Mouse (Mus musculus): ENCODE results near the gene Casr. TPM values are rescaled to one million over a fixed set of nuclear protein-coding genes. Genes with fewer than 3 reads are reported as not detected.
A peak's percentile ranks its signal among the peaks of the same experiment; 100 is the strongest.

The Casr gene
- polyA plus RNA-seq, 1 experiment from 2014 or later, result 0.20 TPM

DNA sequence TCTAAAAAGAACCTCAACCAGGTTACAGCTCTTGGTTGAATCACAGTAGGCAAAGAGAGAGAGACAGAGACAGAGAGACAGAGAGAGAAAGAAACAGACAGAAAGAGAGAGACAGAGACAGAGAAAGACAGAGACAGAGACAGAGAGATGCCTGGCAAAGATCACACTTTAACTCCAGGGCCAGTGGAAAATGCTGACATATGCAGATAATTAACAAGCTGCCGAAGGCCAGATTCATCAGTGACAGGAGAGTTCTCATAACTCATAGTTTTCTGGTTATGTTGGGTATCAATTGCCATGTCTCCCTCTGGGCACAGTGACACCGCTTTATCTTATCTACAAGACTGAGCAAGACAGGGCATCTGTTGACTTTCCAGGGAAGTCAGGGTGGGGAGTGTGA lies 94.0 kb downstream of the Casr start:
- no peaks in the 10 kb centered on the region; the same call in 1 of the 2 replicates for H3K27me3 ChIP-seq (ENCODE audit: control insufficient read depth, insufficient read depth, low read length)
- no peak overlapping the region for H3K9ac ChIP-seq (ENCODE audit: low read length)
- no peaks in the 10 kb centered on the region for H3K9me3 ChIP-seq (ENCODE audit: control insufficient read depth, low read length)
- no peak for ATAC-seq (ENCODE audit: low FRiP score)
- DNase-seq (ENCODE audit: low spot score, missing footprints), result peak; percentile 17
- 94% methylated on average over 2 of the region's 2 CpGs for WGBS
- no peak overlapping the region for H3K4me3 ChIP-seq (ENCODE audit: low read depth, low read length)
- H3K27ac ChIP-seq (ENCODE audit: low read depth, low read length), result no peak overlapping the region
- no peaks in the 10 kb centered on the region for H3K4me1 ChIP-seq (ENCODE audit: control insufficient read depth, insufficient read depth, low read length)
- no peak overlapping the region for H3K4me2 ChIP-seq
- no peaks in the 10 kb centered on the region for H3K36me3 ChIP-seq (ENCODE audit: control insufficient read depth, insufficient read depth, low read length)

DNA sequence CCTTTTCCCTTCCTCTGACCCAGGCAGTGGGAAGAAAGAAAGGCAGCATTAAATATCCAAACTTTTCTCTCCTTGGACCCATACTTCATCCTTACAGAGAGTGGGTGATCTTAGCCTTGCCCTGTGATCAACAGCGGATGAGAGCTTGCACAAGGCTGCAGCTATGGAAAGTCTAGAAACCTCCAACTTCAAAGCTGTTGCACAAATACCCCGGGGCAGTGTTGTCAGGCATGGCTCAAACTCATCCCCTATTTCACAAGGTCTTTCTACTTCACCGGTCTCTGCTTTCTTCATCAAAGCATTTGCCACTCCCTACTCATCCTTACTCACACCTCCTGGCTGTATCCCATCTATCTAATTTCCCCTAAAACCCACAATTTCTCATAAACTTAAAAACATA lies 96.5 kb downstream of the Casr start:
- 88% methylated on average over 3 of the region's 3 CpGs for WGBS
- Histone ChIP-seq H3K27me3 (ENCODE audit: control insufficient read depth, insufficient read depth, low read length) (no peaks in the 10 kb centered on the region; the same call in 1 of the 2 replicates), H3K4me3 (ENCODE audit: low read depth, low read length) (no peak overlapping the region), H3K9ac (ENCODE audit: low read length) (no peak overlapping the region), H3K4me2 (no peak overlapping the region), H3K27ac (ENCODE audit: low read depth, low read length) (no peak overlapping the region), H3K4me1 (ENCODE audit: control insufficient read depth, insufficient read depth, low read length) (peaks cover 5% of the 10 kb centered on the region), H3K9me3 (ENCODE audit: control insufficient read depth, low read length) (no peaks in the 10 kb centered on the region), H3K36me3 (ENCODE audit: control insufficient read depth, insufficient read depth, low read length) (no peaks in the 10 kb centered on the region)
- ATAC-seq (ENCODE audit: low FRiP score) (no peak), DNase-seq (ENCODE audit: low spot score, missing footprints) (no peak)

DNA sequence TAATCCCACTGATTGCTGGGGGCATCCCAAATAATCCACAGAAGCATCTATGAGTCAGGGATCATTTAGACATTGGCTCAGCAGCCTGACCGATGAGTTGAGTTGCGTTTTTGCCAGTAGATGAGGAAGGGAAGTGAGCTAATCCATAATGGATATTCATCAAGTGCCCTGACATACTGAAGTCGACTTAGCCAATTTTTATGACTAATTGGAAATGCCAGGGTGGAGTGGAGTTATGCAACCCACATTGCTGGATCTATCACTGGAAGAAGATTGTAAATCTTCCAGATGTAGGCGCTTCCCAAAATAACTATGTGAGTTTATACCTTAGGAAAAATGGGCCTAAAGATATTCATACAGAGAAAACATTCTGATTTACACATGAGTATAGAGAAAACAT lies 97.9 kb downstream of the Casr start:
- 87% methylated on average over 4 of the region's 4 CpGs for WGBS
- Histone ChIP-seq H3K9me3 (ENCODE audit: control insufficient read depth, low read length) (no peaks in the 10 kb centered on the region), H3K4me1 (ENCODE audit: control insufficient read depth, insufficient read depth, low read length) (peaks cover 8% of the 10 kb centered on the region), H3K9ac (ENCODE audit: low read length) (no peak overlapping the region), H3K4me2 (no peak overlapping the region), H3K27me3 (ENCODE audit: control insufficient read depth, insufficient read depth, low read length) (no peaks in the 10 kb centered on the region; the same call in 1 of the 2 replicates), H3K4me3 (ENCODE audit: low read depth, low read length) (no peak overlapping the region), H3K36me3 (ENCODE audit: control insufficient read depth, insufficient read depth, low read length) (no peaks in the 10 kb centered on the region), H3K27ac (ENCODE audit: low read depth, low read length) (no peak overlapping the region)
- ATAC-seq (ENCODE audit: low FRiP score) (no peak), DNase-seq (ENCODE audit: low spot score, missing footprints) (no peak)

GRCm38 (mm10) chr16:36460426-36460825 lies 101.5 kb downstream of the Casr start:
- Histone ChIP-seq H3K9ac (ENCODE audit: low read length) (no peak overlapping the region), H3K4me3 (ENCODE audit: low read depth, low read length) (no peak overlapping the region), H3K27me3 (ENCODE audit: control insufficient read depth, insufficient read depth, low read length) (no peaks in the 10 kb centered on the region; the same call in 1 of the 2 replicates), H3K4me2 (no peak overlapping the region), H3K36me3 (ENCODE audit: control insufficient read depth, insufficient read depth, low read length) (no peaks in the 10 kb centered on the region), H3K27ac (ENCODE audit: low read depth, low read length) (no peak overlapping the region), H3K9me3 (ENCODE audit: control insufficient read depth, low read length) (no peaks in the 10 kb centered on the region), H3K4me1 (ENCODE audit: control insufficient read depth, insufficient read depth, low read length) (peaks cover 8% of the 10 kb centered on the region)
- DNase-seq (ENCODE audit: low spot score, missing footprints) (peak; percentile 91), ATAC-seq (ENCODE audit: low FRiP score) (peak; percentile 88)
- 2% methylated on average over 2 of the region's 2 CpGs for WGBS

DNA sequence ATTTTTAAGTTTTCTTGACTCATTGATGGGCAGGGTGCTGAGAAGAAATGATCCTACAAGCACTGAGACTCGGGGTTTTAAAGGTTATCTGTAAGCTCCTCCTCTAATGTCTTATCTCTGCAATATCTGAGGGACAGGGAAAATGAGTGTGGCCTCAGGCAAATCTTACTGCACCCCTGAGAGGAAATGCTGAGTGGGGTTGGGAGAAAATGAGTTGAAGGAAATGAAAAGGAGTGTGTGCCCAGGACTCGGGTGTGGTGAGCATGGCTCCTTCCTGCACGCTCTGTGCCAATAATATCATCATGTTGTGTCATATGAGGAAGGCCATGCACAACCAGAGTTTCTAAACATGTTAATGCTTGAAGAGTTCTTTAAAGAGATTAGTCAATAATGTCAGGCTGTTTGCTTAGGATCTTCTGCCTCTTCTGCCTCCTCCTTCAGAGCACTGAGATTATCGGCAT lies 106.6 kb downstream of the Casr start, which contains the start of gene Stfa3:
Stfa3 (minus strand) TSS at position 51 of the 461 bp plus-strand sequence.
- ATAC-seq (ENCODE audit: low FRiP score) (no peak), DNase-seq (ENCODE audit: low spot score, missing footprints) (no peak)
- Histone ChIP-seq H3K27me3 (ENCODE audit: control insufficient read depth, insufficient read depth, low read length) (no peaks in the 10 kb centered on the region), H3K4me3 (ENCODE audit: low read depth, low read length) (no peak within 1 kb of the TSS), H3K36me3 (ENCODE audit: control insufficient read depth, insufficient read depth, low read length) (no peaks in the 10 kb centered on the region), H3K4me1 (ENCODE audit: control insufficient read depth, insufficient read depth, low read length) (peaks cover 3% of the 10 kb centered on the region; the same call in 1 of the 2 replicates), H3K27ac (ENCODE audit: low read depth, low read length) (no peak within 1 kb of the TSS), H3K4me2 (no peak within 1 kb of the TSS), H3K9me3 (ENCODE audit: control insufficient read depth, low read length) (no peaks in the 10 kb centered on the region), H3K9ac (ENCODE audit: low read length) (no peak within 1 kb of the TSS)
- WGBS, result 90% methylated on average over 4 of the region's 4 CpGs

Other genes with a start within 250 kb of the Casr start
- not detected in 2 replicates for gene BC117090, start 227.8 kb downstream of the Casr start, polyA plus RNA-seq (2014; fragmentation: Nextera tagmentation; extraction: Ambion mirVana)
- gene BC100530, start 194.4 kb downstream of the Casr start, polyA plus RNA-seq (2014; fragmentation: Nextera tagmentation; extraction: Ambion mirVana), result 0.87 and 0.90 TPM in 2 replicates
- not detected in 2 replicates for gene Stfa2, start 153.7 kb downstream of the Casr start, polyA plus RNA-seq (2014; fragmentation: Nextera tagmentation; extraction: Ambion mirVana)
- not detected in 2 replicates for gene Stfa3, start 106.7 kb downstream of the Casr start, polyA plus RNA-seq (2014; fragmentation: Nextera tagmentation; extraction: Ambion mirVana)
- 1.6 and 2.3 TPM in 2 replicates for gene Cd86, start 103.9 kb upstream of the Casr start, polyA plus RNA-seq (2014; fragmentation: Nextera tagmentation; extraction: Ambion mirVana)
- 0.05 TPM in 1 of 2 replicates, not detected in the other for gene Ildr1, start 131.8 kb upstream of the Casr start, polyA plus RNA-seq (2014; fragmentation: Nextera tagmentation; extraction: Ambion mirVana)
- gene Slc15a2, start 222.8 kb upstream of the Casr start, polyA plus RNA-seq (2014; fragmentation: Nextera tagmentation; extraction: Ambion mirVana), result 1.5 and 1.7 TPM in 2 replicates

Data from midbrain, embryonic 11.5 days (tissue).